Mouse (Mus musculus) spleen, postnatal 4 days (tissue): ENCODE measurements around the gene Panx1.
A peak's percentile ranks its signal among the peaks of the same experiment; 100 is the strongest.

Source experiments
- DNase-seq, 2 experiments: peaks; one replicate each; pipeline ENCODE4 v3.0.0; 2022; ENCODE audit warnings: low spot score in 2 of 2

The Panx1 gene

GRCm38 (mm10) chr9:15045084-15045669, at the start of gene Panx1:
Gene Panx1, minus strand, starts transcription at chr9:15045478.
- DNase-seq = peak; percentile 56 to 77

- no peak for DNase-seq
These were observed 23.5 kb upstream of the Panx1 start for GRCm38 (mm10) chr9:15068686-15069295.

GRCm38 (mm10) chr9:15067995-15068685, 22.9 kb upstream of the Panx1 start:
- no peak for DNase-seq

- no peak for DNase-seq
These were observed 18.9 kb upstream of the Panx1 start for GRCm38 (mm10) chr9:15064176-15064575.

GRCm38 (mm10) chr9:15060847-15061246, 15.6 kb upstream of the Panx1 start:
- DNase-seq = no peak

- no peak for DNase-seq
These were observed 14.7 kb upstream of the Panx1 start for GRCm38 (mm10) chr9:15060026-15060425.

- DNase-seq = no peak
These were observed 462 bp upstream of the Panx1 start for GRCm38 (mm10) chr9:15045740-15046139.

GRCm38 (mm10) chr9:15044391-15045083, 741 bp downstream of the Panx1 start:
- DNase-seq = peak in 1 of 2 experiments; percentile 63

GRCm38 (mm10) chr9:15041556-15041955, 3.7 kb downstream of the Panx1 start:
- DNase-seq = no peak

- DNase-seq = no peak
These were observed 5.4 kb downstream of the Panx1 start for GRCm38 (mm10) chr9:15039848-15040247.

- no peak for DNase-seq
These were observed 7.6 kb downstream of the Panx1 start for GRCm38 (mm10) chr9:15037704-15038103.

- no peak for DNase-seq
These were observed 8.0 kb downstream of the Panx1 start for GRCm38 (mm10) chr9:15037237-15037636.

GRCm38 (mm10) chr9:15036807-15037206, 8.5 kb downstream of the Panx1 start:
- no peak for DNase-seq

- DNase-seq = no peak
These were observed 8.9 kb downstream of the Panx1 start for GRCm38 (mm10) chr9:15036405-15036804.

GRCm38 (mm10) chr9:15035979-15036378, 9.3 kb downstream of the Panx1 start:
- DNase-seq = no peak

GRCm38 (mm10) chr9:15034546-15035273, 10.6 kb downstream of the Panx1 start:
- DNase-seq = peak in 1 of 2 experiments; percentile 27

- DNase-seq = no peak
These were observed 11.6 kb downstream of the Panx1 start for GRCm38 (mm10) chr9:15033568-15034160.

GRCm38 (mm10) chr9:15032797-15033196, 12.5 kb downstream of the Panx1 start:
- no peak for DNase-seq

GRCm38 (mm10) chr9:15030771-15031170, 14.5 kb downstream of the Panx1 start:
- DNase-seq = no peak

GRCm38 (mm10) chr9:15029025-15029727, 16.1 kb downstream of the Panx1 start:
- peak; percentile 54 to 84 for DNase-seq

GRCm38 (mm10) chr9:15027725-15028124, 17.6 kb downstream of the Panx1 start:
- DNase-seq = peak; percentile 33 to 72
